Mouse (Mus musculus): ENCODE data around the gene Slc7a14.
A peak's percentile ranks its signal among the peaks of the same experiment; 100 is the strongest.

Slc7a14 gene

DNA sequence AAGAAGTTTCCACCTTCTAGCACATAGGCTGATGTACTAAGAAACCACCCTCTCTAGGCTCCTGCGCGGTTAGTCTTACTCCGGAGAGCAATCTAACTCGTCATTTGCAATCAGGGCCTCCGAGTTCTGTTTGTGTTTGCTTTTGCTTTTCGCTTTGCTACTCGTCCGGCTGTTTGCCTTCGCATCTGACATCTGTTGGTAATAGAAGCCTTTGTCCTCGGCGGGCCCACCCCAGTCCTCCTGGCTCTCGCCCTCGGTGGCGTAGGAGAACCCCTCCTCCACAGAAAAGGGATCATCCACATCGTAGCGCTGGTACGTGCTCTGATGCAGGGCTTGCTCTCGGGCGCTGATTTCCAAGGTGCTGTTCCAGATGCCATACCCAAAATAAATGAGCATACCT lies 101.2 kb downstream of the Slc7a14 start:
- no peak for DNase-seq (ENCODE audit: low spot score in 2 of 2)

DNA sequence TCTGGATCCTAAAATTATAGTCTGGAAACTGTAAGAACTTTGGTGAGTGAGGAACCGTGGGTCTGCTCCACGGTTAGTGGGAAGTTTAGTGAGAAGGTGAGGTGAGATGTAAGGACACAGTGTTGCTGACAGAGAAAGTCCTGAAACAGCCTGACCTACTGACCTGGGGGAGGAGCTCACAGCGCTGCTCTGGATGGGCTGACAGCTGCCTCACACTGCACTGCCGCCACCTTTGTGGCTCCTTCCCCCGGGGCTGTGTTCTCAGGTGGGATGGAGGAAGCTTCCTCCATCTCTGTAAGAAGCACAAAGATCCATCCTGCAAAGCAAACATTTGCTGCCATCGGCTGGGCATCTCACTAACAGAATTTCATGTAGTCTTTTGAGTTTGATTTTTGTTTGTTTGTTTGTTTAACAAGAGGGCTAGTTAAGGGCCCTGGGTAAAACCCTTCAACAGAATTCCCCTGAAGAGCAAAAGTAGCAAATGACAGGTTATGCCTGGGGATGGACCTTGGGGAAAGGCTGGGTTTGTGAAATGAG lies 101.7 kb downstream of the Slc7a14 start:
- no peak for DNase-seq (ENCODE audit: low spot score in 2 of 2)

GRCm38 (mm10) chr3:31208046-31208445 lies 102.1 kb downstream of the Slc7a14 start:
- no peak for DNase-seq (ENCODE audit: low spot score in 2 of 2)

DNA sequence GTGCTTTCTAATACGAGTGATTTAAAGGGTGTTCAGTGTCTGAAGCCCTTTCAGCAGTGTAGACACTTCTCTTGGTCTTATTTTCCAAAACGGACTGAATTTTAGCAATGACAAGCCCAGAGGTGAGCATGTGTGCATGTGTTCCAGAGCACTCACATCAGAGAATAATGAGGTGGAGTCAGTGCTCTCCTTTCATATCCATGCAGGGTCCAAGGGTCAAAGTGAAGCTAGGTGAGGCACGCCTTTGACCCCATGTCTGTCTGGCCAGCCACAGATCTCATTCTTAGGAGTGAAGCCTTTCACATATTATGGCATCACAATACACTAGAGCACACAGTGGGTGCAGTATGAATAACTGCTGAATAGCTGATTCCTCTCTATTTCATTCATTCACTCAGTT lies 105.0 kb downstream of the Slc7a14 start:
- no peak for DNase-seq (ENCODE audit: low spot score in 2 of 2)

DNA sequence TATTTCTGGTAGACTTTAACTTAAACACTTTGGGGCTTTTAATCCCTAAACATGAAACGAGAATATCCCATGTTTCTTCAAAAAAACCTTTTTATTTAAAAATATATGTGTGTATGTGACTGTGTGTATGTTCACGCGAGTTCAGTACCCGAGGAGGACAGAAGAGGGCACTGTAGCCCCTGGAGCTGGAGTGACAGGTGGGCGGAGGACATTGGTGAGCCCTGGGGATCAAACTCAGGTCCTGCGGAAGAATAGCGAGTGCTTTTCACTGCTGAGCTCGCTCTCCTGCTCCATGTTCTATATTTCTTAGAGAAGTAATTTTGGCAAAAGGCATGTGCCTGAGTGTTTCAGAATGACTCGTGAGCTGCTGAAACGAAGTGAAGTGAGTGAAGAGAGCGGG lies 106.2 kb downstream of the Slc7a14 start:
- no peak for DNase-seq (ENCODE audit: low spot score in 2 of 2)

DNA sequence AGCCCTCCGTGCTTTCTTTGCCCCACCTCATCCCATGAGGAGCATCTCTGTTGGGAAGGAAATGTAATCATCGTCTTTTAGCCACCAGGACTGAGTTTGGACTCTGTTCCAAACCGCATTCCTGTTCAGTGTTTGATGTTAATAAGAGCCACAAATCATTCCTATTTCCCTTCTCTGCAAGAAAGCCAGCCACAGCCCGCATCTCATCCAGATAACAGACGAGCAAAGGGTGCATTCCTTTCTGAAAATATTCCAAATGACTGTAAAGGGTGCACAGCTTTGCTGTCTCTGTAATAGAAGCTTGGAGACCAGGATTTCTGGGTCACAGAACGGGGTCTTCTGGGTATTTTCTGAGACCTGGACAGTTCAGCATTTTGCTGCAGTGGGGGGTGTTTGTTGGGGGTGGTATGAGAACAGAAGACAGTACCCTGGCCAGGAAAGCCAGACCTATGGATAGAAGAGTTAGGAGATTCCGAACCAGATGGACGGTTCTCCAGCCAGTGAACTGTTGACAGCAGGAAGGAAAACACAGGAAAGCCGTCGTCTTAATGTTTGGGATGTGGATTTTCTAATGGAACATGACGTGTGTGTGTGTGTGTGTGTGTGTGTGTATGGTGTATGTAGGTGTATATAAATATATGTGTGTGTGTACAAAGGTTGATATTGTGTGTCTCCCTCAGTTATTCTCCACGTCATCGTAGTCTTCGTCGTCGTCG lies 110.9 kb downstream of the Slc7a14 start:
- no peak for DNase-seq (ENCODE audit: low spot score in 2 of 2)

DNA sequence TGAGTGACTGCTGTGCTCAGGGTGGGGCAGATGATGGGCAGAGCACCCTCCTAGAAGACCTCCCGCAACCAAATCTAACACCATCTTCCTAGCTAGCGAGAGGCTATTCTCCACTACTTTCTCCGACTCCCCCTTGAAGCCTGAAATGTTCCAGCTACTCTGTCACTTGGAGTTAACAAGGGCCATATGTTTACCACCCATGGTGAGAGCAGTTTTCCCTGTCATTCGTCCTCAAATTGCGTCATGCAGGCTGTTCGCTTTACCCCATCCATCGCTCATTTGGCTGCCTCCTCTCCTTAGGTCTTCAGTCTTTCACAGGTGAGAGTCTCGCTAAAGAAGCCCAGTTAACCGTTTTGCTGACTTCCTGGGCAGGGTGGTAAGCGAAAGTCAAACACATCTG lies 118.8 kb downstream of the Slc7a14 start:
- no peak for DNase-seq (ENCODE audit: low spot score in 2 of 2)

- DNase-seq (ENCODE audit: low spot score in 2 of 2): no peak
Measured at GRCm38 (mm10) chr3:31190342-31190741, 119.8 kb downstream of the Slc7a14 start.

DNA sequence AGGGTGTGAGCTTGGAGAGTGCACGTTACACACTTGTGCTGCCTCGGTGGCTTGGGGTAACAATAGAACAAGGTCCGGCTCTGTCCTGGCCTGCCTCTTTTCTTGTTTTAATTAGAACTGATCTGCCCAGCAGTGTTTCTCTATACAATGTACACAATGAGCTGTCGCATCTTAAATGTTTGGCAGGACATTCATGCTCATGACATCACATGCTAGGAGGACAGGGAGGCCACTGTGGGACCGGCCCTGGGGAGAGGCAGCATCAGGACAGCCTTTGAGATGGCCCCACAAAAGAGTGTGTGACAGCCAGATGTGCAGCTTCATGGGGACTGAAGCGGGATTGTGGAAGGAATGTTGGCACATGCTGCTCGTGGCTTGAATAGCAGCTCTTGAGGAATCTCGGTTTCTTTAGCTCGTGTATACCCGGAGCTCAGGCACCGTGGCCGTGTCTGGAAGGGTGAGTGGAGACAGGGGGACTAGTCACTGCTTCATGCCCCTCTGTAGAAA lies 143.8 kb downstream of the Slc7a14 start:
- peak; percentile 64 to 74 for DNase-seq (ENCODE audit: low spot score in 2 of 2)

- no peak for DNase-seq (ENCODE audit: low spot score in 2 of 2)
Measured at GRCm38 (mm10) chr3:31165803-31166202, 144.4 kb downstream of the Slc7a14 start.

DNA sequence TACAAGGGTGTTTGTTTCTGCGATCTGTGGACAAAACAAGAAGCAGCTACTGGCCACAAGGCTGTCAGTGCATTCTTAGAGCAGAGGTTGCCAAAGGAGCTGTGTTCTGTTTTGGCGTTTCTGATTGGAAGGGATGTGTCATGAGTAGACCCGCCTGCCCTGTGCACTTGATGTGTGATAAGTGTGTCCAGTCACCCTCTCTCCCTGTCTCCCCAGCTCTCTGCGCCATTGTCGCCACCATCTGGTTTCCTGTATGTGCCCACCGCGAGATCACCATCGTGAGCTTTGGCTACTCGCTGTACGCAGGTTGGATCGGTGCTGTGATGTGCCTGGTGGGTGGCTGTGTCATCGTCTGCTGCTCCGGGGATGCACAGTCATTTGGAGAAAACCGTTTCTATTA lies 147.3 kb downstream of the Slc7a14 start:
- no peak for DNase-seq (ENCODE audit: low spot score in 2 of 2)

DNA sequence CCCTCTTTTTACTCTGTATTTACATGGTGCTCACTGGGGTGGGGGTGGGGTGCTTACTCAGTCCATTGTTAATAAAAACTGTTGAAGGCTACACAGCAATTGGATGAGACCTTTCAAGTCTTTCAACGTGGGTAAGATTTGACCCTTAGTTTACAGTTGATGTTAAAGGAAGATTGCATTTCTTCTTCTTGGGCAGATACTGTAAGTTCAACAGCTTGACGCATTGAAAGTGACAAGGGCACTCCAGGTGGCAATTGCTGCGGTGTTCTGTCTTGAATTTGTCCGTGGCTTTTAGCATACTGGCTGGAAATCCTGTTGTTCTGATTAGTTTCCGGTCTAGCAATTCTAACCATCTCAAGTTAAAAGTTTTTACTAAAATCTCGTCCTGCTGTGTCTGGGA lies 148.8 kb downstream of the Slc7a14 start:
- DNase-seq (ENCODE audit: low spot score in 2 of 2): no peak

DNA sequence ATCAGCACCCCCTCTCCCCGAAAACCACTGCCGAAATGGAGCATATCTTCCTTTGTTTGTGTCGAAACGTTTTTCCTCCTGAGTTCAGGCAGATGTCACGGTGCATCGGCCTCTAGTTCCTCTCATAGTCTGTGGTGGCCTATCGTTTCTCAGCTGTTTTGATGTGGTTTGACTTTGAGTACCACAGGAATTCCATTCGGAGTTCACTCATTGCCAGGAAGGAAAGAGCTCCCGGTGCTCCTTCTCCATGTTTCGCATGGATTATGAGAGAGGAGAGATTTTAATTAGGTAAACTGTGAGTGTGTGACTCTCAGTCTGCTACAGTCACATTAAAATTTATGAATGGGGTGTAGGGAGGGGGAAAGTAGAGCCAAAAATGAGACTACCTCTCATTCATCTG lies 150.1 kb downstream of the Slc7a14 start:
- no peak for DNase-seq (ENCODE audit: low spot score in 2 of 2)

DNA sequence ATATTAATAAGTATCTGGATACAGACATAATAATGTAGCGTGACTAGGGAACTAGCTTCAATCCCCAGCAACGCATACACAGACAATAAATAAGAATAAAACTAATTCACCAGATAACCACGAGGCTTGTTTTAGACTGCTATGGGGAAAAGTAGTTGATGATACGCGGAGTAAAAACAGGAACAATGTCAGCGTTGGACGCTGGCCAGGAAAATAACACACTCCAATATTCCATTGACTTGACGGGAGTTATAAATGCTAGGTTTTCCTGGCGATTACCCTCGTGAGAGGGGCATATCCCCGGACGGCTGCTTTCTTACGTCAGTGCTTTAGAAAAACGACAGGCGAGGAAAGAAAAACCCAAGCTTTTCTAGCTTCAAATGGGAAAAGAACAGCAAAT lies 152.4 kb downstream of the Slc7a14 start:
- no peak for DNase-seq (ENCODE audit: low spot score in 2 of 2)

DNA sequence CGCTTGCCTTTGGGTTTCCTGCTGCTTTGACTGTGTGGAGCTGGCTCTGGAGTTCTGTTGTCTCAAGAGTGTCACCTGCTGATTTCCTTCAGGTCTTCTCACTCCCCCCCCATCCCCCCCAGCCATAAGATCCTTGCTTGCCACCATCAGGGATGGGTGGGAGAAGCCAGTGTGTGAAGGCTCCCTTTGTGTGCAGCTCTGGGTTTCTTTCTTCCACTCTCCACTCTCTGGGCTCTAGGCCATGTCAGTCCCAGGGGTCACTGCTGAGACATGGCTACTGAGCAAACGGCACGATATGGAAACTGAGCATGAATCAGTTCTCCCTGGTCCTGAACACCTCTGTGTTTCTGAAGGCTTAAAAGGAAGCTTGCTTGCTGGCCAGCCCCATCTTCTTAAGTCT lies 154.1 kb downstream of the Slc7a14 start:
- no peak for DNase-seq (ENCODE audit: low spot score in 2 of 2)
